24 mouse cellular contexts compared by ENCODE assay signal in genomic region chr13:7790069-7790468, GRCm38 (mm10).
DNase-seq lines count a peak whose midpoint lies in the region; ATAC-seq lines count a peak whose summit lies in the region.
"Had no signal": no experiment of that assay in that cellular context is flagged by ENCODE, and none has a peak within 500 bp of the region (broad histone marks: within the 10 kb centered on the region; RNA-seq: fewer than 3 reads in every experiment).

No protein-coding gene starts in this region.

- WGBS in kidney, embryonic 14.5 days: 70% methylated on average over 2 of the region's 2 CpGs

- H3K9me3 ChIP-seq in kidney, embryonic 14.5 days (ENCODE audit: control insufficient read depth, low read length): no peaks in the 10 kb centered on the region
- H3K9me3 ChIP-seq: forebrain, embryonic 10.5 days; forebrain, embryonic 13.5 days; G1E; hindbrain, embryonic 12.5 days; hindbrain, embryonic 15.5 days had no signal

- H3K4me2 ChIP-seq in kidney, embryonic 14.5 days (replicated peaks; ENCODE audit: low read depth, low read length): no peak overlapping the region
- H3K4me2 ChIP-seq: forebrain, embryonic 13.5 days; heart, embryonic 11.5 days; hindbrain, embryonic 12.5 days; hindbrain, embryonic 15.5 days had no signal

- no peaks in the 10 kb centered on the region for H3K36me3 ChIP-seq in kidney, embryonic 14.5 days (ENCODE audit: control insufficient read depth, insufficient read depth, low read length)
- H3K36me3 ChIP-seq: forebrain, embryonic 10.5 days; G1E; hindbrain, embryonic 12.5 days; hindbrain, embryonic 15.5 days had no signal

- no peaks in the 10 kb centered on the region for H3K27me3 ChIP-seq in kidney, embryonic 14.5 days (ENCODE audit: control insufficient read depth, insufficient read depth, low read length)
- H3K27me3 ChIP-seq: CH12.LX; forebrain, embryonic 13.5 days; hindbrain, embryonic 12.5 days; hindbrain, embryonic 15.5 days had no signal

- H3K4me1 ChIP-seq in kidney, embryonic 14.5 days (ENCODE audit: control insufficient read depth, insufficient read depth, low read length): no peaks in the 10 kb centered on the region
- H3K4me1 ChIP-seq: forebrain, embryonic 10.5 days; forebrain, embryonic 13.5 days; hindbrain, embryonic 12.5 days; hindbrain, embryonic 15.5 days had no signal

- ATAC-seq in kidney, embryonic 14.5 days (ENCODE audit: low FRiP score, low TSS enrichment): peak; percentile 39; the same call in 1 of the 2 replicates
- ATAC-seq: activated CD4-positive, CD25-positive, alpha-beta regulatory T cell, adult 4 months; forebrain, embryonic 13.5 days; forebrain, embryonic 16.5 days had no signal

- DNase-seq in kidney, postnatal 36 days: no peak
- peak; percentile 5 for DNase-seq in kidney, postnatal 10 days
- no peak for DNase-seq in kidney, adult 18-20 months
- peak; percentile 1 to 3 for DNase-seq in kidney, postnatal 4 days
- no peak for DNase-seq in Muller cell, postnatal 12 days (ENCODE audit: inconsistent ontology term)
- DNase-seq: adrenal gland, adult 8-10 months; adrenal gland, postnatal 25 days; B cell, adult 2 months; cerebellum, adult 18-20 months; cerebellum, adult 9-10 months; cerebellum, postnatal 14 days; gastrocnemius, adult 2 months; gastrocnemius, postnatal 14 days; heart, adult 11 months had no signal

- H3K4me3 ChIP-seq in kidney, embryonic 14.5 days (ENCODE audit: low read length): no peak overlapping the region
- H3K4me3 ChIP-seq: forebrain, embryonic 10.5 days; forebrain, embryonic 13.5 days; gastrocnemius, adult 2 months; hindbrain, embryonic 12.5 days; hindbrain, embryonic 15.5 days had no signal

- no peak overlapping the region for H3K27ac ChIP-seq in kidney, embryonic 14.5 days (ENCODE audit: low read depth, low read length)
- H3K27ac ChIP-seq: forebrain, embryonic 10.5 days; forebrain, embryonic 13.5 days; gastrocnemius, adult 2 months; hindbrain, embryonic 12.5 days; hindbrain, embryonic 15.5 days had no signal

- H3K9ac ChIP-seq in kidney, embryonic 14.5 days (ENCODE audit: low read depth, low read length): no peak overlapping the region
- H3K9ac ChIP-seq: forebrain, embryonic 13.5 days; hindbrain, embryonic 12.5 days; hindbrain, embryonic 15.5 days had no signal

Comparison
In these comparisons a context has a peak if more than half of its experiments do, and no peak if none do; other contexts are left out.
1. DNase-seq: peak in kidney, postnatal 10 days (single experiment) and kidney, postnatal 4 days (2 of 2); none in kidney, postnatal 36 days (0 of 2), kidney, adult 18-20 months (single experiment) and Muller cell, postnatal 12 days (single experiment).